Mouse (Mus musculus): Measurements from ENCODE around the gene LTO1. TPM values are rescaled to one million over a fixed set of nuclear protein-coding genes. Genes with fewer than 3 reads are reported as not detected.
"Not testable (repeated sequence)": the region's sequence is repeated elsewhere in the genome, so short reads cannot be mapped to it uniquely, and the experiment has no call there.

LTO1 gene
- polyA plus RNA-seq, 1 experiment = 13.5 TPM

- no peak for TF ChIP-seq USF1 (IDR thresholded peaks at IDR 0.05; ENCODE audit: low read depth)
- TF ChIP-seq CEBPB (IDR thresholded peaks at IDR 0.05; ENCODE audit: low read depth) = no peak
- TF ChIP-seq MYOG (IDR thresholded peaks at IDR 0.05; ENCODE audit: control insufficient read depth, extremely low read depth, insufficient read length) = no peak
- TF ChIP-seq MYOD1 (IDR thresholded peaks at IDR 0.05; ENCODE audit: control insufficient read depth, insufficient read length, low read depth) = no peak
- no peak overlapping the region for H3K4me3 ChIP-seq (ENCODE audit: insufficient read depth, poor library complexity, severe bottlenecking)
- H3K27me3 ChIP-seq (ENCODE audit: control insufficient read depth, insufficient read depth, insufficient read length) = peaks cover 37% of the 10 kb centered on the region
- no peaks in the 10 kb centered on the region for H3K36me3 ChIP-seq (ENCODE audit: control insufficient read depth, insufficient read depth)
- no peaks in the 10 kb centered on the region for H3K79me3 ChIP-seq (ENCODE audit: low read depth)
- no peak overlapping the region for H3ac ChIP-seq (ENCODE audit: control insufficient read depth, insufficient read length, low read depth)
- no peaks in the 10 kb centered on the region for H3K79me2 ChIP-seq (ENCODE audit: control insufficient read depth, insufficient read depth)
Measured at GRCm38 (mm10) chr7:144874226-144874625, 40.7 kb upstream of the LTO1 start.

GRCm38 (mm10) chr7:144878401-144878800, 36.5 kb upstream of the LTO1 start:
- no peak overlapping the region for H3K4me3 ChIP-seq (ENCODE audit: insufficient read depth, poor library complexity, severe bottlenecking)
- peaks cover 25% of the 10 kb centered on the region for H3K27me3 ChIP-seq (ENCODE audit: control insufficient read depth, insufficient read depth, insufficient read length)
- no peaks in the 10 kb centered on the region for H3K36me3 ChIP-seq (ENCODE audit: control insufficient read depth, insufficient read depth)
- no peak for TF ChIP-seq MYOG (IDR thresholded peaks at IDR 0.05; ENCODE audit: control insufficient read depth, extremely low read depth, insufficient read length)
- TF ChIP-seq CEBPB (IDR thresholded peaks at IDR 0.05; ENCODE audit: low read depth) = no peak
- TF ChIP-seq CTCF (IDR thresholded peaks at IDR 0.05; ENCODE audit: control insufficient read depth, insufficient read depth, insufficient read length) = no peak
- TF ChIP-seq USF1 (IDR thresholded peaks at IDR 0.05; ENCODE audit: low read depth) = no peak
- TF ChIP-seq MAX (IDR thresholded peaks at IDR 0.05) = no peak
- no peak for TF ChIP-seq FOSL1 (IDR thresholded peaks at IDR 0.05; ENCODE audit: insufficient read depth, low read length, poor library complexity, severe bottlenecking)
- no peak for TF ChIP-seq MYOD1 (IDR thresholded peaks at IDR 0.05; ENCODE audit: control insufficient read depth, insufficient read length, low read depth)
- H3K79me2 ChIP-seq (ENCODE audit: control insufficient read depth, insufficient read depth) = no peaks in the 10 kb centered on the region
- H3ac ChIP-seq (ENCODE audit: control insufficient read depth, insufficient read length, low read depth) = no peak overlapping the region
- H3K79me3 ChIP-seq (ENCODE audit: low read depth) = no peaks in the 10 kb centered on the region

GRCm38 (mm10) chr7:144883106-144883505, 31.8 kb upstream of the LTO1 start:
- H3K36me3 ChIP-seq (ENCODE audit: control insufficient read depth, insufficient read depth) = no peaks in the 10 kb centered on the region
- no peaks in the 10 kb centered on the region for H3K79me2 ChIP-seq (ENCODE audit: control insufficient read depth, insufficient read depth)
- H3ac ChIP-seq (ENCODE audit: control insufficient read depth, insufficient read length, low read depth) = no peak overlapping the region
- TF ChIP-seq FOSL1 (IDR thresholded peaks at IDR 0.05; ENCODE audit: insufficient read depth, low read length, poor library complexity, severe bottlenecking) (no peak), MAX (IDR thresholded peaks at IDR 0.05) (no peak), MYOD1 (IDR thresholded peaks at IDR 0.05; ENCODE audit: control insufficient read depth, insufficient read length, low read depth) (no peak), MYOG (IDR thresholded peaks at IDR 0.05; ENCODE audit: control insufficient read depth, extremely low read depth, insufficient read length) (no peak), USF1 (IDR thresholded peaks at IDR 0.05; ENCODE audit: low read depth) (no peak)
- H3K79me3 ChIP-seq (ENCODE audit: low read depth) = no peaks in the 10 kb centered on the region
- no peak overlapping the region for H3K4me3 ChIP-seq (ENCODE audit: insufficient read depth, poor library complexity, severe bottlenecking)
- no peaks in the 10 kb centered on the region for H3K27me3 ChIP-seq (ENCODE audit: control insufficient read depth, insufficient read depth, insufficient read length)

- Histone ChIP-seq H3ac (ENCODE audit: control insufficient read depth, insufficient read length, low read depth) (no peak overlapping the region), H3K36me3 (ENCODE audit: control insufficient read depth, insufficient read depth) (no peaks in the 10 kb centered on the region), H3K27me3 (ENCODE audit: control insufficient read depth, insufficient read depth, insufficient read length) (peaks cover 7% of the 10 kb centered on the region), H3K79me2 (ENCODE audit: control insufficient read depth, insufficient read depth) (no peaks in the 10 kb centered on the region), H3K79me3 (ENCODE audit: low read depth) (no peaks in the 10 kb centered on the region), H3K4me3 (ENCODE audit: insufficient read depth, poor library complexity, severe bottlenecking) (no peak overlapping the region)
- no peak for TF ChIP-seq FOSL1 (IDR thresholded peaks at IDR 0.05; ENCODE audit: insufficient read depth, low read length, poor library complexity, severe bottlenecking)
- no peak for TF ChIP-seq MYOG (IDR thresholded peaks at IDR 0.05; ENCODE audit: control insufficient read depth, extremely low read depth, insufficient read length)
- TF ChIP-seq CTCF (IDR thresholded peaks at IDR 0.05; ENCODE audit: control insufficient read depth, insufficient read depth, insufficient read length) = no peak
- no peak for TF ChIP-seq USF1 (IDR thresholded peaks at IDR 0.05; ENCODE audit: low read depth)
- TF ChIP-seq CEBPB (IDR thresholded peaks at IDR 0.05; ENCODE audit: low read depth) = no peak
- TF ChIP-seq MAX (IDR thresholded peaks at IDR 0.05) = no peak
- no peak for TF ChIP-seq MYOD1 (IDR thresholded peaks at IDR 0.05; ENCODE audit: control insufficient read depth, insufficient read length, low read depth)
Measured at GRCm38 (mm10) chr7:144887672-144888071, 27.2 kb upstream of the LTO1 start.

GRCm38 (mm10) chr7:144888564-144889299, 26.2 kb upstream of the LTO1 start:
- TF ChIP-seq CEBPB (IDR thresholded peaks at IDR 0.05; ENCODE audit: low read depth) = no peak
- TF ChIP-seq MYOG (IDR thresholded peaks at IDR 0.05; ENCODE audit: control insufficient read depth, extremely low read depth, insufficient read length) = no peak
- TF ChIP-seq CTCF (IDR thresholded peaks at IDR 0.05; ENCODE audit: control insufficient read depth, insufficient read depth, insufficient read length) = no peak
- no peak for TF ChIP-seq MAX (IDR thresholded peaks at IDR 0.05)
- no peak for TF ChIP-seq MYOD1 (IDR thresholded peaks at IDR 0.05; ENCODE audit: control insufficient read depth, insufficient read length, low read depth)
- TF ChIP-seq FOSL1 (IDR thresholded peaks at IDR 0.05; ENCODE audit: insufficient read depth, low read length, poor library complexity, severe bottlenecking) = no peak
- no peak for TF ChIP-seq USF1 (IDR thresholded peaks at IDR 0.05; ENCODE audit: low read depth)

GRCm38 (mm10) chr7:144890661-144891060, 24.2 kb upstream of the LTO1 start:
- not testable (repeated sequence) for H3K79me3 ChIP-seq (ENCODE audit: low read depth); H3ac ChIP-seq (ENCODE audit: control insufficient read depth, insufficient read length, low read depth); H3K4me3 ChIP-seq (ENCODE audit: insufficient read depth, poor library complexity, severe bottlenecking); H3K27me3 ChIP-seq (ENCODE audit: control insufficient read depth, insufficient read depth, insufficient read length); H3K79me2 ChIP-seq (ENCODE audit: control insufficient read depth, insufficient read depth); H3K36me3 ChIP-seq (ENCODE audit: control insufficient read depth, insufficient read depth)

More at GRCm38 (mm10) chr7:144888564-144889299, 26.2 kb upstream of the LTO1 start:
- H3K79me3 ChIP-seq (ENCODE audit: low read depth) = no peaks in the 10 kb centered on the region
- peaks cover 7% of the 10 kb centered on the region for H3K27me3 ChIP-seq (ENCODE audit: control insufficient read depth, insufficient read depth, insufficient read length)
- no peaks in the 10 kb centered on the region for H3K79me2 ChIP-seq (ENCODE audit: control insufficient read depth, insufficient read depth)
- H3K36me3 ChIP-seq (ENCODE audit: control insufficient read depth, insufficient read depth) = no peaks in the 10 kb centered on the region
- H3ac ChIP-seq (ENCODE audit: control insufficient read depth, insufficient read length, low read depth) = no peak overlapping the region
- H3K4me3 ChIP-seq (ENCODE audit: insufficient read depth, poor library complexity, severe bottlenecking) = no peak overlapping the region
